Mouse (Mus musculus) forebrain, postnatal 0 days (tissue): ENCODE measurements around the gene Aqp3. TPM values are rescaled to one million over a fixed set of nuclear protein-coding genes. Genes with fewer than 3 reads are reported as not detected.

Source experiments
- ATAC-seq: fragments of 200-750 bp; cut with Nextera tagmentation; 2 replicates; pipeline ENCODE4 v1.8.0; 2017; ENCODE audit warnings: mild to moderate bottlenecking, moderate library complexity
- DNase-seq: peaks from one replicate; pipeline ENCODE4 v3.0.0-alpha.2; 2015
- H3K27ac ChIP-seq: fragments of 300-500 bp; sonication (generic); 2 replicates; pipeline ENCODE4 v1.5.1; 2014; ENCODE audit warnings: low read depth, mild to moderate bottlenecking, antibody characterized with exemption, low read length, moderate library complexity, mixed read lengths
- H3K27me3 ChIP-seq: fragments of 300-500 bp; sonication (generic); 2 replicates; pipeline ENCODE4 v1.6.1; 2014; ENCODE audit warnings: mild to moderate bottlenecking, low read length, mixed read lengths; ENCODE audit not compliant: insufficient read depth
- H3K36me3 ChIP-seq: fragments of 300-500 bp; sonication (generic); 2 replicates; pipeline ENCODE4 v1.6.1; 2014; ENCODE audit warnings: mild to moderate bottlenecking, moderate library complexity; ENCODE audit not compliant: insufficient read depth
- H3K4me1 ChIP-seq: fragments of 300-500 bp; sonication (generic); 2 replicates; pipeline ENCODE4 v1.6.1; 2014; ENCODE audit warnings: antibody characterized with exemption; ENCODE audit not compliant: insufficient read depth
- H3K4me2 ChIP-seq: fragments of 300-500 bp; sonication (generic); 2 replicates; pipeline ENCODE4 v1.6.1; 2014; ENCODE audit warnings: low read depth, mild to moderate bottlenecking, moderate library complexity
- H3K4me3 ChIP-seq: fragments of 300-500 bp; sonication (generic); 2 replicates; pipeline ENCODE4 v1.5.1; 2014; ENCODE audit warnings: low read depth, low read length, mixed read lengths
- H3K9ac ChIP-seq: fragments of 300-500 bp; sonication (generic); 2 replicates; pipeline ENCODE4 v1.6.1; 2014; ENCODE audit warnings: mild to moderate bottlenecking
- H3K9me3 ChIP-seq: fragments of 300-500 bp; sonication (generic); 2 replicates; pipeline ENCODE4 v1.6.1; 2016; ENCODE audit warnings: low read length
- CTCF ChIP-seq: sonication (generic); IDR thresholded peaks from 2 replicates; pipeline ENCODE4 v1.5.1; 2016; ENCODE audit warnings: antibody characterized with exemption, control low read depth, low read depth
- WGBS: fragments of 180-500 bp; shearing (Covaris S2); extraction: QIAGEN DNeasy Blood & Tissue Kit; methylation state at CpG from one replicate; pipeline ENCODE4 v1.1.7; 2014; 5-methylcytosine and 5-hydroxymethylcytosine counted together
- polyA plus RNA-seq: library from polyadenylated mRNA; unstranded; fragments of >200 nt; fragmentation: Nextera tagmentation; extraction: Ambion mirVana; gene quantifications from 2 replicates; pipeline ENCODE4 v1.2.1, GENCODE M21; 2015
- total RNA-seq: library from RNA; depleted of rRNA; stranded (reverse); fragments of >200 nt; gene quantifications from 2 replicates; pipeline ENCODE4 v1.2.3, GENCODE M21; 2014

Gene Aqp3
- total and polyA plus RNA-seq, 2 experiments from 2014 or later = 0.36 TPM; not detected in 1

GRCm38 (mm10) chr4:41063894-41064673, 33.9 kb downstream of the Aqp3 start:
- H3K4me1 ChIP-seq = no peaks in the 10 kb centered on the region

GRCm38 (mm10) chr4:41063351-41063750, 34.6 kb downstream of the Aqp3 start:
- H3K4me1 ChIP-seq = no peaks in the 10 kb centered on the region
- no peak overlapping the region for H3K27ac ChIP-seq
- no peaks in the 10 kb centered on the region for H3K36me3 ChIP-seq
- no peak overlapping the region for H3K9ac ChIP-seq
- H3K4me3 ChIP-seq = no peak overlapping the region
- H3K27me3 ChIP-seq = no peaks in the 10 kb centered on the region
- TF ChIP-seq CTCF = no peak
- no peaks in the 10 kb centered on the region for H3K9me3 ChIP-seq
- WGBS = 62% methylated on average over 3 of the region's 3 CpGs
- no peak for ATAC-seq
- DNase-seq = no peak
- no peak overlapping the region for H3K4me2 ChIP-seq

More at GRCm38 (mm10) chr4:41063894-41064673, 33.9 kb downstream of the Aqp3 start:
- ATAC-seq (no peak), DNase-seq (no peak)
- H3K9ac ChIP-seq = no peak overlapping the region
- H3K4me2 ChIP-seq = no peak overlapping the region
- H3K27ac ChIP-seq = no peak overlapping the region
- no peaks in the 10 kb centered on the region for H3K36me3 ChIP-seq
- no peaks in the 10 kb centered on the region for H3K9me3 ChIP-seq
- 19% methylated on average over 16 of the region's 16 CpGs for WGBS
- H3K4me3 ChIP-seq = no peak overlapping the region
- TF ChIP-seq CTCF = peak; percentile 47; the same call in 1 of the 2 replicates
- no peaks in the 10 kb centered on the region for H3K27me3 ChIP-seq

DNA sequence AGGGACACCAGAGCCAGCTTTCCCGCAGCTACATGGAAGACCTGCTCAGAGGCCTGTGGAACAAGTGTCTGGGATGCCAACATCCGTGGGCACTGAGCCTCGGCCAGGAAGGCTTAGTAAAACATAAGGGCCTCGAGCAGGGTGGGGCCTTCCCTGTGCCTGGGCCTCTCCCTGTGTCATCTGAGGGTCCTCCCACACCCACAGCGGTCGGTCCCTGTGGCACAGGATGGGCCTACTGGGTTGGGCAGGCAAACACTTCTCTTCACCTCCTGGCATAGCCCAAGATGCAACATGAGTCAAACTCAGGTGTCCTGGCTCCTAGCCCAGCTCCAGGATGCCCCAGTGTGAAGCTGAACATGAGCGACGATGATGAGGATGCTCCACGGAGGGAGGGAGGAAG, 40.6 kb downstream of the Aqp3 start:
- no peak for ATAC-seq
- DNase-seq = no peak
- no peak overlapping the region for H3K4me3 ChIP-seq
- no peaks in the 10 kb centered on the region for H3K9me3 ChIP-seq
- no peak for TF ChIP-seq CTCF
- no peaks in the 10 kb centered on the region for H3K4me1 ChIP-seq
- no peak overlapping the region for H3K4me2 ChIP-seq
- no peaks in the 10 kb centered on the region for H3K36me3 ChIP-seq
- no peaks in the 10 kb centered on the region for H3K27me3 ChIP-seq
- 69% methylated on average over 7 of the region's 9 CpGs for WGBS
- no peak overlapping the region for H3K9ac ChIP-seq
- no peak overlapping the region for H3K27ac ChIP-seq

- DNase-seq (no peak), ATAC-seq (no peak)
- Histone ChIP-seq H3K4me2 (no peak overlapping the region), H3K9me3 (no peaks in the 10 kb centered on the region), H3K27me3 (no peaks in the 10 kb centered on the region), H3K36me3 (no peaks in the 10 kb centered on the region), H3K27ac (no peak overlapping the region), H3K4me1 (no peaks in the 10 kb centered on the region), H3K4me3 (no peak overlapping the region), H3K9ac (no peak overlapping the region)
- no peak for TF ChIP-seq CTCF
- 69% methylated on average over 7 of the region's 7 CpGs for WGBS
Measured at GRCm38 (mm10) chr4:41056742-41057332, 41.1 kb downstream of the Aqp3 start.

GRCm38 (mm10) chr4:41056253-41056652, 41.7 kb downstream of the Aqp3 start:
- H3K27me3 ChIP-seq = no peaks in the 10 kb centered on the region
- no peak for TF ChIP-seq CTCF
- 23% methylated on average over 1 of the region's 1 CpGs for WGBS
- DNase-seq (no peak), ATAC-seq (no peak)
- no peak overlapping the region for H3K27ac ChIP-seq
- no peaks in the 10 kb centered on the region for H3K36me3 ChIP-seq
- no peak overlapping the region for H3K4me2 ChIP-seq
- no peak overlapping the region for H3K4me3 ChIP-seq
- no peaks in the 10 kb centered on the region for H3K9me3 ChIP-seq
- H3K9ac ChIP-seq = no peak overlapping the region
- H3K4me1 ChIP-seq = no peaks in the 10 kb centered on the region

GRCm38 (mm10) chr4:41055111-41055510, 42.9 kb downstream of the Aqp3 start:
- no peaks in the 10 kb centered on the region for H3K36me3 ChIP-seq
- no peak overlapping the region for H3K4me2 ChIP-seq
- no peak overlapping the region for H3K4me3 ChIP-seq
- no peak for TF ChIP-seq CTCF
- 83% methylated on average over 13 of the region's 13 CpGs for WGBS
- no peaks in the 10 kb centered on the region for H3K4me1 ChIP-seq
- DNase-seq = no peak
- H3K27ac ChIP-seq = no peak overlapping the region
- no peaks in the 10 kb centered on the region for H3K9me3 ChIP-seq
- no peak for ATAC-seq
- no peak overlapping the region for H3K9ac ChIP-seq
- no peaks in the 10 kb centered on the region for H3K27me3 ChIP-seq

DNA sequence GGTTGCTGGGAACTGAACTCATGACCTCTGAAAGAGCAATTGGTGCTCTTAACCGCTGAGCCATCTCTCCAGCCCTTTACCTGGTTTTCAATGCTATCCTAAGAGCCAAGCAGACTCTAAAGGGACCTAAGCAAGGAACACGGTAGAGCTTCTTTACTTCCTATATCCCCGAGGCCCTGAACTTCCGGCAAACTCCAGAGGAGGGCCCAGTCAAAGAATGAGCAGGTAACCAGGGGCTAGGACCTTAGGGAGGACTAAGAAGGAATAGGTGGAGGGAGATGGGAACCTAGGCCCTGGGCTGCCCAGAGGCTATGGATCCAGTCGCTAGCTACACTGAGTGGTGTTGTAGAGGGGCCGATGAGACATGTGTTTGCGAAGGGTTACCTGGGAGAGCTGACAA, 46.2 kb downstream of the Aqp3 start:
- no peaks in the 10 kb centered on the region for H3K4me1 ChIP-seq
- H3K9me3 ChIP-seq = no peaks in the 10 kb centered on the region
- H3K27me3 ChIP-seq = no peaks in the 10 kb centered on the region
- H3K36me3 ChIP-seq = no peaks in the 10 kb centered on the region
- no peak overlapping the region for H3K4me3 ChIP-seq
- DNase-seq (no peak), ATAC-seq (no peak)
- no peak for TF ChIP-seq CTCF
- H3K4me2 ChIP-seq = no peak overlapping the region
- WGBS = 85% methylated on average over 7 of the region's 7 CpGs
- no peak overlapping the region for H3K27ac ChIP-seq
- no peak overlapping the region for H3K9ac ChIP-seq
